Mouse (Mus musculus): ENCODE data around the gene Hist1h3e. TPM values are rescaled to one million over a fixed set of nuclear protein-coding genes. Genes with fewer than 3 reads are reported as not detected.
"Not testable (repeated sequence)": the region's sequence is repeated elsewhere in the genome, so short reads cannot be mapped to it uniquely, and the experiment has no call there.

The Hist1h3e gene
- polyA plus RNA-seq, 1 experiment from 2014 or later, result 9.6 TPM

- peak overlapping the region; percentile 80 for H3K4me2 ChIP-seq (ENCODE audit: low read depth, severe bottlenecking)
- peak; percentile 59 for DNase-seq (ENCODE audit: low spot score)
- H3K4me3 ChIP-seq (ENCODE audit: low read depth, low read length), result peak overlapping the region; percentile 37
- WGBS, result 14% methylated on average over 18 of the region's 20 CpGs
- not testable (repeated sequence) for H3K27me3 ChIP-seq (ENCODE audit: control insufficient read depth, insufficient read depth, low read length); H3K36me3 ChIP-seq (ENCODE audit: control insufficient read depth, insufficient read depth, low read length); H3K4me1 ChIP-seq (ENCODE audit: control insufficient read depth, insufficient read depth, low read length); ATAC-seq (ENCODE audit: insufficient number of reproducible peaks, low FRiP score, low TSS enrichment, low read depth); H3K9me3 ChIP-seq (ENCODE audit: control insufficient read depth, low read length)
- H3K9ac ChIP-seq (ENCODE audit: low read length), result peak overlapping the region; percentile 82
- peak overlapping the region; percentile 95 for H3K27ac ChIP-seq (replicated peaks; ENCODE audit: low read depth, low read length)
Measured at GRCm38 (mm10) chr13:23573034-23573897, 11.1 kb upstream of the Hist1h3e start.

- H3K27me3 ChIP-seq (ENCODE audit: control insufficient read depth, insufficient read depth, low read length), result no peaks in the 10 kb centered on the region
- ATAC-seq (ENCODE audit: insufficient number of reproducible peaks, low FRiP score, low TSS enrichment, low read depth), result no peak
- peak; percentile 31 for DNase-seq (ENCODE audit: low spot score)
Measured at GRCm38 (mm10) chr13:23572218-23573033, 10.3 kb upstream of the Hist1h3e start.

GRCm38 (mm10) chr13:23571504-23572217 is 9.5 kb upstream of the Hist1h3e start:
- WGBS, result under 1% methylated on average over 9 of the region's 34 CpGs
- DNase-seq (ENCODE audit: low spot score), result peak; percentile 60
- not testable (repeated sequence) for H3K9me3 ChIP-seq (ENCODE audit: control insufficient read depth, low read length); ATAC-seq (ENCODE audit: insufficient number of reproducible peaks, low FRiP score, low TSS enrichment, low read depth); H3K4me1 ChIP-seq (ENCODE audit: control insufficient read depth, insufficient read depth, low read length); H3K27me3 ChIP-seq (ENCODE audit: control insufficient read depth, insufficient read depth, low read length); H3K36me3 ChIP-seq (ENCODE audit: control insufficient read depth, insufficient read depth, low read length)
- Histone ChIP-seq H3K4me2 (ENCODE audit: low read depth, severe bottlenecking) (peak overlapping the region; percentile 80), H3K4me3 (ENCODE audit: low read depth, low read length) (peak overlapping the region; percentile 32), H3K27ac (replicated peaks; ENCODE audit: low read depth, low read length) (peak overlapping the region; percentile 95), H3K9ac (ENCODE audit: low read length) (peak overlapping the region; percentile 71)

More at GRCm38 (mm10) chr13:23572218-23573033, 10.3 kb upstream of the Hist1h3e start:
- WGBS, result 39% methylated on average over 2 of the region's 2 CpGs
- H3K4me3 ChIP-seq (ENCODE audit: low read depth, low read length), result peak overlapping the region; percentile 32
- H3K4me1 ChIP-seq (ENCODE audit: control insufficient read depth, insufficient read depth, low read length), result peaks cover 8% of the 10 kb centered on the region; the same call in 1 of the 2 replicates
- no peaks in the 10 kb centered on the region for H3K9me3 ChIP-seq (ENCODE audit: control insufficient read depth, low read length)
- H3K36me3 ChIP-seq (ENCODE audit: control insufficient read depth, insufficient read depth, low read length), result no peaks in the 10 kb centered on the region
- peak overlapping the region; percentile 71 for H3K9ac ChIP-seq (ENCODE audit: low read length)
- H3K27ac ChIP-seq (replicated peaks; ENCODE audit: low read depth, low read length), result peak overlapping the region; percentile 95
- peak overlapping the region; percentile 80 for H3K4me2 ChIP-seq (ENCODE audit: low read depth, severe bottlenecking)

- H3K4me1 ChIP-seq (ENCODE audit: control insufficient read depth, insufficient read depth, low read length), result 0 out of 2 replicates have a peak, but pooled peaks cover 3% of the 10 kb centered on the region
- H3K36me3 ChIP-seq (ENCODE audit: control insufficient read depth, insufficient read depth, low read length), result no peaks in the 10 kb centered on the region
- H3K9me3 ChIP-seq (ENCODE audit: control insufficient read depth, low read length), result no peaks in the 10 kb centered on the region
- peak within 1 kb of the TSS; percentile 32 for H3K4me3 ChIP-seq (ENCODE audit: low read depth, low read length)
- no peaks in the 10 kb centered on the region for H3K27me3 ChIP-seq (ENCODE audit: control insufficient read depth, insufficient read depth, low read length)
- under 1% methylated on average over 18 of the region's 18 CpGs for WGBS
- DNase-seq (ENCODE audit: low spot score) (peak; percentile 78), ATAC-seq (ENCODE audit: insufficient number of reproducible peaks, low FRiP score, low TSS enrichment, low read depth) (peak; percentile 93)
- H3K9ac ChIP-seq (ENCODE audit: low read length), result peak within 1 kb of the TSS; percentile 71
- H3K4me2 ChIP-seq (ENCODE audit: low read depth, severe bottlenecking), result peak within 1 kb of the TSS; percentile 80
- H3K27ac ChIP-seq (replicated peaks; ENCODE audit: low read depth, low read length), result peak within 1 kb of the TSS; percentile 95
Measured at GRCm38 (mm10) chr13:23571022-23571503, 8.9 kb upstream of the Hist1h3e start, which contains the start of the genes Hist1h2ae and Hist1h2bg. Gene Hist1h2ae, minus strand, starts transcription at chr13:23571220. Gene Hist1h2bg, plus strand, starts transcription at chr13:23571396.

- Histone ChIP-seq H3K4me2 (ENCODE audit: low read depth, severe bottlenecking) (peak overlapping the region; percentile 47), H3K9ac (ENCODE audit: low read length) (peak overlapping the region; percentile 62), H3K27ac (replicated peaks; ENCODE audit: low read depth, low read length) (peak overlapping the region; percentile 95), H3K4me3 (ENCODE audit: low read depth, low read length) (peak overlapping the region; percentile 26)
- H3K36me3 ChIP-seq (ENCODE audit: control insufficient read depth, insufficient read depth, low read length); ATAC-seq (ENCODE audit: insufficient number of reproducible peaks, low FRiP score, low TSS enrichment, low read depth); H3K9me3 ChIP-seq (ENCODE audit: control insufficient read depth, low read length); H3K4me1 ChIP-seq (ENCODE audit: control insufficient read depth, insufficient read depth, low read length); H3K27me3 ChIP-seq (ENCODE audit: control insufficient read depth, insufficient read depth, low read length): not testable (repeated sequence)
- DNase-seq (ENCODE audit: low spot score), result peak; percentile 46
- WGBS, result 1% methylated on average over 19 of the region's 41 CpGs
Measured at GRCm38 (mm10) chr13:23570261-23571021, 8.3 kb upstream of the Hist1h3e start.

DNA sequence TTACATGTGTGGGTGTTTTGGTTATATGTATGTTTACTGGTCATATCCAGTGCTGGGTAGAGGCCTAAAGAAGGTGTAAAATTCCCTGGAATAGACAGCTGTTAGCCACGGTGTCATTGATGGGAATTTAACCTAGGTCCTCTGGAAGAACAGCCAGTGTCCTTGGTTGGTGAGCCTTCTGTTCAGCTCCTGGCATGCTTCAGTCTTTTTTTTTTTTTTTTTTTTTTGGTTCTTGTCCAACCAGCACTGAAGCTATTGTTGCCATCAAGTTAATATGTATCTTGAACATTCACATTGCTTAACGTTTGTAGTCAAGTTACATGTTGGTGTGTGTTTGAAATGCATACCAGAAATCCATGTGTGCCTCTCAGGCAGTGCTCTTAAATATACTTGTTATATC is 2.3 kb upstream of the Hist1h3e start:
- Histone ChIP-seq H3K9ac (ENCODE audit: low read length) (no peak overlapping the region), H3K27me3 (ENCODE audit: control insufficient read depth, insufficient read depth, low read length) (no peaks in the 10 kb centered on the region), H3K4me3 (ENCODE audit: low read depth, low read length) (no peak overlapping the region), H3K36me3 (ENCODE audit: control insufficient read depth, insufficient read depth, low read length) (no peaks in the 10 kb centered on the region), H3K4me1 (ENCODE audit: control insufficient read depth, insufficient read depth, low read length) (no peaks in the 10 kb centered on the region), H3K9me3 (ENCODE audit: control insufficient read depth, low read length) (no peaks in the 10 kb centered on the region), H3K27ac (replicated peaks; ENCODE audit: low read depth, low read length) (peak overlapping the region; percentile 96; the same call in 1 of the 2 replicates), H3K4me2 (ENCODE audit: low read depth, severe bottlenecking) (no peak overlapping the region)
- DNase-seq (ENCODE audit: low spot score) (no peak), ATAC-seq (ENCODE audit: insufficient number of reproducible peaks, low FRiP score, low TSS enrichment, low read depth) (no peak)
- 91% methylated on average over 2 of the region's 2 CpGs for WGBS

DNA sequence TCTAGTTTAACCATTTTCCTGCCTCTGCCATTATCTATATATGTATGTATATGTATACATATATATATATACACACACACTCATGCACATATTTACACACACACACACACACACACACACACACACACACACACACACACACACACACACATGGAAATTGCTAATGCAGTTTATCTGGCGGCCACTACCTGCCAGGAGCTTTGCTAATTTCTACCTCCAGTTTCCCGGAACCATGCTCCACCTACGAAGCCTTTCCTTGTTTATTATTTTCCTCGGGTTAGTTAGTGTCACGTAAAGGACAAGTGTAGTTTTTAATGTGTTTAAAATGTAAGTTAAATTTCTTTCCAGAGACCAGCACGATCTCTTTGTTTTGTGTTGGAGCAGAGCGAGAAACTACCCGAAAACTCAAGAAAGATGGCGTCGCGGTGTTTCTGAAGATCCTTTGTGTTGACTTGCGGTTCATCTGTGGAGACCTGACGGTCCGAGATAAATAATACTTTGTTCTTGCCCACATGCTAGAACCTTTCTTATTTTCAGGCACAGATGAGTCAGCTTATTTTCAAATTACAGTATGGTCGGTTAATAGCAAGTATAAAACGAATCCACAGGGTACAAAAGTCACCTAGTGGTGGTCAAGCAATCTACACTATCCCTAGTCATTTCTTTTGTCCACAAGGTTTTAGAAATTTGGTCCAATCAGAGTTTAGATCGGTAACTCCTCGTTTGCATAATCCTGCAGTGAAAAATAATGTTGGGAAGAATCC is 712 bp upstream of the Hist1h3e start:
- Histone ChIP-seq H3K27me3 (ENCODE audit: control insufficient read depth, insufficient read depth, low read length) (no peaks in the 10 kb centered on the region), H3K27ac (replicated peaks; ENCODE audit: low read depth, low read length) (peak overlapping the region; percentile 96), H3K36me3 (ENCODE audit: control insufficient read depth, insufficient read depth, low read length) (no peaks in the 10 kb centered on the region), H3K4me1 (ENCODE audit: control insufficient read depth, insufficient read depth, low read length) (no peaks in the 10 kb centered on the region), H3K4me2 (ENCODE audit: low read depth, severe bottlenecking) (peak overlapping the region; percentile 54), H3K9ac (ENCODE audit: low read length) (peak overlapping the region; percentile 53), H3K9me3 (ENCODE audit: control insufficient read depth, low read length) (no peaks in the 10 kb centered on the region), H3K4me3 (ENCODE audit: low read depth, low read length) (peak overlapping the region; percentile 18)
- DNase-seq (ENCODE audit: low spot score) (peak; percentile 64), ATAC-seq (ENCODE audit: insufficient number of reproducible peaks, low FRiP score, low TSS enrichment, low read depth) (peak; percentile 65; the same call in 1 of the 2 replicates)
- 4% methylated on average over 18 of the region's 18 CpGs for WGBS
